Mouse (Mus musculus): Measurements from ENCODE around the gene Cenpp. TPM values are rescaled to one million over a fixed set of nuclear protein-coding genes. Genes with fewer than 3 reads are reported as not detected.

Gene Cenpp
- polyA plus RNA-seq, 1 experiment = 0.29 TPM

DNA sequence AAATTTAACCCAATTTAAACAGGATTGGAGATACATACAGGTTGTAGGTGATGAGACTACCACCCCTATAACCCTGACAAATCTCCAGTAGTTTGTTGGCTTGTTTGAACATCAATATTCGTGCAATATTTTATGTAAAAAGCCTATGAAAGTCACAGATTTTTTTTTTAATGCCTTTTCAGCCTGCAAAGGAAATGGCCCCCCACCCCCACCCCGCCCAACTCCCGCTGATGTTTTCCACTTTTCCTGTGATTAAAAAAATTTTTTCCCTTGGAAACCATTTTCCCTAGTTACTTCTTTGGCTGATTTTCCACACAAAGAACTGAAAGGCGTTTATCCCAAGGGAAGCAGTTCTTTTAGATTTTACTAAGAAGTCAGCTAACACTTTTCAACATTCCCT, 148.1 kb downstream of the Cenpp start, which contains the start of gene Ecm2:
Gene Ecm2, plus strand, starts transcription at position 301 of the 400 bp plus-strand sequence.
- Histone ChIP-seq H3K36me3 (ENCODE audit: control insufficient read depth, insufficient read depth, low read length) (no peaks in the 10 kb centered on the region), H3K4me3 (ENCODE audit: extremely low read depth, insufficient read depth, insufficient read length) (no peak within 1 kb of the TSS; the same call in 1 of the 2 replicates), H3K4me1 (ENCODE audit: control insufficient read depth, insufficient read depth, insufficient read length) (no peaks in the 10 kb centered on the region), H3K27ac (ENCODE audit: insufficient read depth, low read length) (no peak within 1 kb of the TSS), H3K27me3 (ENCODE audit: control insufficient read depth, insufficient read depth, low read length) (no peaks in the 10 kb centered on the region)
- no peak for DNase-seq (ENCODE audit: low read depth in 1 of 2, low spot score in 2 of 2)
- TF ChIP-seq POLR2A (IDR thresholded peaks at IDR 0.05; ENCODE audit: low read depth, low read length) (no peak), CTCF (IDR thresholded peaks at IDR 0.05; ENCODE audit: extremely low read depth, insufficient read depth, insufficient read length, insufficient replicate concordance) (no peak)
- 43% methylated on average over 4 of the region's 4 CpGs for WGBS

DNA sequence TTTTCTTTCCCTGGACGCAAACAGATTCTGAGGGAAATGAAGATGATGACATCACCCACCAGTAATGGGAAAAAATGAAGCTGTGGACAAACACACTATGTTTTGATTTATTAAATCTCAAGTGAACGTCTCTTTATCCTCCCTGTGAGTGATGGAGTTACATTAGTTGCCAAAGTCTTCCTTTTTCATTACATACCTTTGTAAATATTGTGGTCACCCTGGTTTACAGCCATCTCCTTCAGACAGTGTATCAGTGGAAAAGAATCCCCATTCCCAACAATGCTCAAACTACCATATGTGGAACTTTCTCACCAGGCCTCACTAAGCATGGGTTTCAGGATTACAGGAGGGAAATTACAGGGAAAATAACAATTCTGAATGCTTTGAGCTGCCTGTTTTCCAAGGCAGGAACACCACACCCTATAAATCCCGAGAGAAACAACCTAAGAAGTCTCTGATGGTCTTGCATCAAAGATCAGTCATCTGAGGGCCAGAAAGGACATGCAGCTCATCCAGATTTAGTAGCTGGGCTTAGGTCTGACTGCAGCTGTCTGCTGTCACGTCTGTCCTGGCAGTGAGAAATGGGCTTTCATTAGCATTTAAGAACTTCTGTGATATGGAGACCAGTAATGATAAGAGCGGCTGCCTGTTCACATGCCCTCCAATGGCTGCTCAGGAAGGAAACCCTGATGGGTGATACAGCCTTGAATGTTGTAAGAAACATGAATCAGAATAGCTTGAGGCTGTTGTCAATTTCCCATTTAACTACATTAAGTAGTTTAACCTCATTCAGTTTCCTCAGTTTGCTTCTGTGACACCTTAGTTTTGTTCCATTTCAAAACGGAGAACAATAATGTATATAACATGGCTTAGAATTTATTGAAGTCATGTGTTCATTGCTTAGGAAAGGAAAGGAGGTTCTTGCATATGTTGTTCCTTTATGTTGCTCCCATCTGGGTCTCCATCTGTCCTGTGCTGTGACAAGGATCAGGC, 159.9 kb downstream of the Cenpp start, which contains the start of gene Tes3-ps:
Gene Tes3-ps, plus strand, starts transcription at position 943 of the 993 bp plus-strand sequence.
- Histone ChIP-seq H3K27ac (ENCODE audit: insufficient read depth, low read length) (no peak within 1 kb of the TSS), H3K27me3 (ENCODE audit: control insufficient read depth, insufficient read depth, low read length) (no peaks in the 10 kb centered on the region), H3K4me1 (ENCODE audit: control insufficient read depth, insufficient read depth, insufficient read length) (no peaks in the 10 kb centered on the region), H3K4me3 (ENCODE audit: extremely low read depth, insufficient read depth, insufficient read length) (no peak within 1 kb of the TSS), H3K36me3 (ENCODE audit: control insufficient read depth, insufficient read depth, low read length) (no peaks in the 10 kb centered on the region)
- TF ChIP-seq POLR2A (IDR thresholded peaks at IDR 0.05; ENCODE audit: low read depth, low read length) (no peak), CTCF (IDR thresholded peaks at IDR 0.05; ENCODE audit: extremely low read depth, insufficient read depth, insufficient read length, insufficient replicate concordance) (no peak)
- WGBS = 82% methylated on average over 6 of the region's 6 CpGs
- no peak for DNase-seq (ENCODE audit: low read depth in 1 of 2, low spot score in 2 of 2)

DNA sequence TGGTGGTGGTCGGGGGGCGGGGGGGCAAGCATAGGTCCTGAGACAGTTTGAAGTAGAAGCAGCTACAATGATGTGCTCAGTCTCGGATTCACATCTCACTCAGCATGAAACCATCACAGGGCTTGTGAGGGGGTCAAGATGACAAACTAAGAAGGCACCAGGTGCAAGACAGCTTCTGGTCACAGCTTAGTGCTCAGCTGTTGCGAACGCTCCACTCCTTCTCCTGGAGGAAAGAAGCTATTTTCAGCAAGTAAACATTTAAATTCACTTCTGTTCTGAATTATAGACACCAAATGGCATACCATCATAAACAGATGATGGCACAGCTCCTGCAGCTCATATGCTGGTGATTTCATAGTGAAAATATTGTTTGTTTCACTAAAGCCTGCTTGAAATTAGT, 167.2 kb downstream of the Cenpp start:
- Histone ChIP-seq H3K27ac (ENCODE audit: insufficient read depth, low read length) (no peak overlapping the region), H3K4me1 (ENCODE audit: control insufficient read depth, insufficient read depth, insufficient read length) (no peaks in the 10 kb centered on the region), H3K4me3 (ENCODE audit: extremely low read depth, insufficient read depth, insufficient read length) (no peak overlapping the region), H3K27me3 (ENCODE audit: control insufficient read depth, insufficient read depth, low read length) (no peaks in the 10 kb centered on the region), H3K36me3 (ENCODE audit: control insufficient read depth, insufficient read depth, low read length) (no peaks in the 10 kb centered on the region)
- 92% methylated on average over 5 of the region's 5 CpGs for WGBS
- TF ChIP-seq POLR2A (IDR thresholded peaks at IDR 0.05; ENCODE audit: low read depth, low read length) (no peak), CTCF (IDR thresholded peaks at IDR 0.05; ENCODE audit: extremely low read depth, insufficient read depth, insufficient read length, insufficient replicate concordance) (no peak)
- DNase-seq (ENCODE audit: low read depth in 1 of 2, low spot score in 2 of 2) = no peak

DNA sequence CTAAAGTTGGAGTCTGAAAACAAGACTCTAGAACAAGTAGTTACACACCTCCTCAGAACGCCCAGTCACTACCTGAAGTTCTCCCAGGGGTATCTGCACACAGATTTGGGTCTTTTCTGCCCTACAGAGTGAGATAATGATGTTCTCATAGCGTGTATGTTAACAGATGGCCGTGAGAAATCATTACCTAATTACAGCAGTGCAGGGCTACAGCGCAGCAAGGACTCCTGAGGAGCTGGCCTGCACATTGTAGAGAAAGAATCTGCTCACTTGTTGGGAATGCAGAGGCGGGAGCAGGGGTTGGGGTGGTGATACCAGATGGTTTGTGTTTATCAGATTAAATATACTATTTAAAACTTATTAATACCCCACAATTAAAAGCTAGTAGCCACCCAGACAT, 172.0 kb downstream of the Cenpp start:
- 91% methylated on average over 5 of the region's 5 CpGs for WGBS
- DNase-seq (ENCODE audit: low read depth in 1 of 2, low spot score in 2 of 2) = no peak
- H3K27me3 ChIP-seq (ENCODE audit: control insufficient read depth, insufficient read depth, low read length) = no peaks in the 10 kb centered on the region
- TF ChIP-seq POLR2A (IDR thresholded peaks at IDR 0.05; ENCODE audit: low read depth, low read length) (no peak), CTCF (IDR thresholded peaks at IDR 0.05; ENCODE audit: extremely low read depth, insufficient read depth, insufficient read length, insufficient replicate concordance) (no peak)
- no peaks in the 10 kb centered on the region for H3K4me1 ChIP-seq (ENCODE audit: control insufficient read depth, insufficient read depth, insufficient read length)
- H3K4me3 ChIP-seq (ENCODE audit: extremely low read depth, insufficient read depth, insufficient read length) = no peak overlapping the region
- no peak overlapping the region; the same call in 1 of the 2 replicates for H3K27ac ChIP-seq (ENCODE audit: insufficient read depth, low read length)
- no peaks in the 10 kb centered on the region for H3K36me3 ChIP-seq (ENCODE audit: control insufficient read depth, insufficient read depth, low read length)

DNA sequence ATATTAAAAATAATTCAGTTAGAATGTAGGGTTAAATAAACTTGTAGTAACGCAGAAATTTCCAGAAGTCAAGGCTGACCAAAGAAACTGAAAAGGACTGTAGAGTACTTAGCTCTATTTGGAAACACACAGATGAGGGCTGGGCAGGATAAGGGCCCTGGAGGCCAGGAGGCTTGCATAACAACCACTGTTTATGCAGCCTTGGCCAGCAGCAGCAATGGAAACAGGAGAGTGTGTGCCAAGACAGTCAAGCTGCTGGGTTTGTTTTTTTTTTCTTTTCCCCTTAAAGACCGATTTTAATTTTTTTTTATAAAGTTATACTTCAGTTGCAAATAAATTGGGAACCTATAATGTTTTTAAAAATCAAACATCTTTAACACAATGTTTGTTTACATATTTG, 172.5 kb downstream of the Cenpp start:
- TF ChIP-seq POLR2A (IDR thresholded peaks at IDR 0.05; ENCODE audit: low read depth, low read length) = no peak
- no peak for TF ChIP-seq CTCF (IDR thresholded peaks at IDR 0.05; ENCODE audit: extremely low read depth, insufficient read depth, insufficient read length, insufficient replicate concordance)
- Histone ChIP-seq H3K4me1 (ENCODE audit: control insufficient read depth, insufficient read depth, insufficient read length) (no peaks in the 10 kb centered on the region), H3K4me3 (ENCODE audit: extremely low read depth, insufficient read depth, insufficient read length) (no peak overlapping the region), H3K36me3 (ENCODE audit: control insufficient read depth, insufficient read depth, low read length) (no peaks in the 10 kb centered on the region), H3K27me3 (ENCODE audit: control insufficient read depth, insufficient read depth, low read length) (no peaks in the 10 kb centered on the region), H3K27ac (ENCODE audit: insufficient read depth, low read length) (no peak overlapping the region)
- WGBS = 76% methylated on average over 2 of the region's 2 CpGs
- no peak for DNase-seq (ENCODE audit: low read depth in 1 of 2, low spot score in 2 of 2)

DNA sequence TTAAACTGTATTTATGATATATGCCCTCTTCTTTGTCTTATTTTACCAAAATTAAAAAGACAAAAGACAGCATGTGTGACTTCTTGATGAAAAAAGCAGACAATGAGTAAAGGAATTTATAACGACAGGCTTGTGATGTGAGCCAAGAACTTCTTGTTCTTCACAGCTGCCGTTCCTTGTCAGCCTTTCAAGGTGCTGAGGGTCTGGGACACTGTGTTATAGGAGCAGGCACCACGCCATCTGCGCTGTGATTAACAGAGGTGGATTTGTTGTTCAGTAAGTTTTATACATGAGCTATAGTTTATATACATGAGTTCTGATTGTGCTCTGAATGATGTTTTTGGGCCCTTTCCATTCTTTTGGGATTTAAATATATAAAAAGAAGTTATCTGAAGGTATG, 173.2 kb downstream of the Cenpp start:
- Histone ChIP-seq H3K27me3 (ENCODE audit: control insufficient read depth, insufficient read depth, low read length) (no peaks in the 10 kb centered on the region), H3K4me3 (ENCODE audit: extremely low read depth, insufficient read depth, insufficient read length) (no peak overlapping the region), H3K36me3 (ENCODE audit: control insufficient read depth, insufficient read depth, low read length) (no peaks in the 10 kb centered on the region), H3K4me1 (ENCODE audit: control insufficient read depth, insufficient read depth, insufficient read length) (no peaks in the 10 kb centered on the region), H3K27ac (ENCODE audit: insufficient read depth, low read length) (no peak overlapping the region)
- no peak for DNase-seq (ENCODE audit: low read depth in 1 of 2, low spot score in 2 of 2)
- WGBS = 95% methylated on average over 4 of the region's 4 CpGs
- TF ChIP-seq CTCF (IDR thresholded peaks at IDR 0.05; ENCODE audit: extremely low read depth, insufficient read depth, insufficient read length, insufficient replicate concordance) = no peak
- no peak for TF ChIP-seq POLR2A (IDR thresholded peaks at IDR 0.05; ENCODE audit: low read depth, low read length)

All from spleen, adult 2 months (tissue).